ENCODE assay signal across 24 mouse cellular contexts in the genomic region with DNA sequence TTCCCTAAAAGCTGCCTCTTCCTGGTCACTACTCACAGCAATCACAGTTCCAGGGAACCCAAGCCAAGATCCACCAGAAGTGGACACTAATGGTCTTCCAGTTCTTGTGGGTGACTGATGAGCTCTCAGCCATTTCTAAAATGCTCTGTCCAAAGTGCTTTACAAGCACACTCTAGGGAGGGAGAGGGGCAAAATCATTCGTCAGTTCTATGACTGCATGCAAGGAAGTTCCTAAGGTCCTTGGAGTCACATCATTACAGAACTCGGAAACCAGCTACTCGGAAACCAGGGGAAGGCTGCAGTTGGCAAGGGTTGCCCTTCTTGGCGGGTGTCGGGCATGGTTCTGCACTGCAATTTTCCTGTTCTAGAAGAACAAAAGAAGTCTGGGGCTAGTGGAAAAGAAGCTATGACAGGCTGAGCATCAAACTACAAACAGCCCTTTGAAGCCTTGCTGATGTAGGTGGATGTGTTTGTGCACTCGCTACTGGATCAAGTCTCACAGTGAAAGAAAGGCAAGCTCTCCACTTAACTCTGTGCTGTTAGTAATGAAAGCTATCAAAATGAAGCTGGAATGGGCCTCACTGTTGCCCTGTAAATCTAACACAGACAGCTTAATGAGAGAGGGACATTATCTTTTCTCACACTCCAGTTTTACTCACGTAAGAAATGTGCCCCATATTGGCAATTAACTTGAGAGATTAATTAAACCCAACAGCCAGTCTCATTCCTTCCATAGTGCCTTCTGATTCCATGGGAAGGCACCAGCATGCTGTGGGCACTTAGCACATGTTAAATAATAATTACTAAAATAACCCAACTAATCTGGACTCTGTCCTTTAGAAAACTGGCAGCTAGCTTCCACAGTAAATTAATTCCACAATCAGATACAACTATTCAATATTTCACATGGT.
DNase-seq lines count a peak whose midpoint lies in the region; ATAC-seq and TF ChIP-seq lines count a peak whose summit lies in the region.
"Had no signal": no experiment of that assay in that cellular context is flagged by ENCODE, and none has a peak within 500 bp of the region (broad histone marks: within the 10 kb centered on the region; RNA-seq: fewer than 3 reads in every experiment).

No protein-coding gene starts in this region.

- peak; percentile 20 to 32 for DNase-seq in cerebellum, postnatal 10 days
- DNase-seq in cerebellum, adult 11 months, result no peak
- peak; percentile 3 for DNase-seq in kidney, adult 2 months
- DNase-seq in kidney, adult 8-10 months, result no peak
- peak; percentile 64 for DNase-seq in brain, embryonic 14.5 days (ENCODE audit: low read depth)
- no peak for DNase-seq in heart, embryonic 10.5 days (ENCODE audit: low spot score)
- DNase-seq in right cerebral cortex, postnatal 10 days (ENCODE audit: low spot score in 2 of 2), result no peak
- DNase-seq: adrenal gland, postnatal 25 days; cerebellum, adult 8-10 months; heart, postnatal 10 days; kidney, postnatal 14 days; liver, postnatal 0 days; thymus, adult 2 months had no signal

- H3K4me3 ChIP-seq in kidney, adult 2 months (ENCODE audit: insufficient read depth, low read depth, low read length), result no peak overlapping the region
- no peak overlapping the region for H3K4me3 ChIP-seq in neural tube, embryonic 14.5 days (ENCODE audit: low read depth, low read length)
- no peak overlapping the region for H3K4me3 ChIP-seq in heart, embryonic 10.5 days
- H3K4me3 ChIP-seq: embryonic facial prominence, embryonic 12.5 days; erythroblast, embryonic 14.5 days; hindbrain, embryonic 15.5 days; layer of hippocampus, adult 2 months; limb, embryonic 10.5 days; megakaryocyte, embryonic 14.5 days; stomach, embryonic 15.5 days had no signal

- no peak for TF ChIP-seq POLR2A in kidney, adult 2 months (IDR thresholded peaks at IDR 0.05; ENCODE audit: low read depth, low read length)
- TF ChIP-seq POLR2A in brain, embryonic 14.5 days (IDR thresholded peaks at IDR 0.05; ENCODE audit: borderline replicate concordance, extremely low read depth, insufficient read depth, insufficient read length, poor library complexity, severe bottlenecking), result no peak

- 50% methylated on average over 7 of the region's 7 CpGs for WGBS in kidney, adult 2 months
- 54% methylated on average over 7 of the region's 7 CpGs for WGBS in neural tube, embryonic 14.5 days
- WGBS in heart, embryonic 10.5 days, result 81% methylated on average over 7 of the region's 7 CpGs

- peak; percentile 89 for ATAC-seq in neural tube, embryonic 14.5 days (ENCODE audit: low read depth)
- ATAC-seq: CD4-positive, CD25-positive, alpha-beta regulatory T cell, adult 4 months; intestine, postnatal 0 days; liver, postnatal 0 days; midbrain, embryonic 16.5 days had no signal

- no peak overlapping the region for H3K4me2 ChIP-seq in neural tube, embryonic 14.5 days (ENCODE audit: low read depth, low read length)
- H3K4me2 ChIP-seq: embryonic facial prominence, embryonic 12.5 days; hindbrain, embryonic 15.5 days; stomach, embryonic 15.5 days had no signal

- no peak overlapping the region for H3K9ac ChIP-seq in neural tube, embryonic 14.5 days (replicated peaks; ENCODE audit: low read depth, low read length)
- H3K9ac ChIP-seq: embryonic facial prominence, embryonic 12.5 days; hindbrain, embryonic 15.5 days; liver, postnatal 0 days; stomach, embryonic 15.5 days had no signal

- no peaks in the 10 kb centered on the region for H3K27me3 ChIP-seq in kidney, adult 2 months (replicated peaks; ENCODE audit: control insufficient read depth, insufficient read depth, low read length)
- no peaks in the 10 kb centered on the region for H3K27me3 ChIP-seq in neural tube, embryonic 14.5 days (ENCODE audit: control insufficient read depth, insufficient read depth, low read length)
- no peaks in the 10 kb centered on the region for H3K27me3 ChIP-seq in heart, embryonic 10.5 days (ENCODE audit: insufficient read depth, poor library complexity, severe bottlenecking)
- H3K27me3 ChIP-seq: embryonic facial prominence, embryonic 12.5 days; hindbrain, embryonic 15.5 days; megakaryocyte, embryonic 14.5 days; stomach, embryonic 15.5 days had no signal

- H3K27ac ChIP-seq in kidney, adult 2 months (ENCODE audit: insufficient read depth, low read depth, low read length), result no peak overlapping the region
- H3K27ac ChIP-seq in neural tube, embryonic 14.5 days (ENCODE audit: low read depth, low read length), result no peak overlapping the region; the same call in none of the 2 replicates
- no peak overlapping the region for H3K27ac ChIP-seq in heart, embryonic 10.5 days
- H3K27ac ChIP-seq: embryonic facial prominence, embryonic 12.5 days; hindbrain, embryonic 15.5 days; layer of hippocampus, adult 2 months; limb, embryonic 10.5 days; stomach, embryonic 15.5 days had no signal

- no peak for TF ChIP-seq CTCF in kidney, adult 2 months (conservative IDR thresholded peaks at IDR 0.05; ENCODE audit: insufficient read depth, insufficient read length, low read depth, low read length)
- no peak for TF ChIP-seq CTCF in brain, embryonic 14.5 days (IDR thresholded peaks at IDR 0.05; ENCODE audit: borderline replicate concordance, extremely low read depth, insufficient read depth, insufficient read length)

- H3K4me1 ChIP-seq in kidney, adult 2 months (ENCODE audit: control insufficient read depth, insufficient read depth, low read length), result no peaks in the 10 kb centered on the region
- H3K4me1 ChIP-seq in neural tube, embryonic 14.5 days (ENCODE audit: control insufficient read depth, insufficient read depth, low read length), result no peaks in the 10 kb centered on the region
- no peaks in the 10 kb centered on the region for H3K4me1 ChIP-seq in heart, embryonic 10.5 days
- H3K4me1 ChIP-seq: embryonic facial prominence, embryonic 12.5 days; hindbrain, embryonic 15.5 days; limb, embryonic 10.5 days; megakaryocyte, embryonic 14.5 days; stomach, embryonic 15.5 days had no signal

- no peaks in the 10 kb centered on the region for H3K9me3 ChIP-seq in neural tube, embryonic 14.5 days (ENCODE audit: control insufficient read depth, low read length)
- H3K9me3 ChIP-seq in heart, embryonic 10.5 days, result no peaks in the 10 kb centered on the region
- H3K9me3 ChIP-seq: embryonic facial prominence, embryonic 12.5 days; hindbrain, embryonic 15.5 days; limb, embryonic 10.5 days; megakaryocyte, embryonic 14.5 days; stomach, embryonic 15.5 days had no signal

- H3K36me3 ChIP-seq in kidney, adult 2 months (ENCODE audit: control insufficient read depth, insufficient read depth, low read length), result no peaks in the 10 kb centered on the region
- H3K36me3 ChIP-seq in neural tube, embryonic 14.5 days (ENCODE audit: control insufficient read depth, insufficient read depth, low read length), result no peaks in the 10 kb centered on the region
- H3K36me3 ChIP-seq in heart, embryonic 10.5 days, result no peaks in the 10 kb centered on the region
- H3K36me3 ChIP-seq: embryonic facial prominence, embryonic 12.5 days; hindbrain, embryonic 15.5 days; limb, embryonic 10.5 days; stomach, embryonic 15.5 days had no signal

Comparison
In these comparisons a context has a peak if more than half of its experiments do, and no peak if none do; other contexts are left out.
1. DNase-seq: peak in cerebellum, postnatal 10 days (2 of 2), kidney, adult 2 months (single experiment) and brain, embryonic 14.5 days (single experiment); none in cerebellum, adult 11 months (single experiment), kidney, adult 8-10 months (0 of 2), heart, embryonic 10.5 days (single experiment) and right cerebral cortex, postnatal 10 days (0 of 2).